Mouse (Mus musculus): Measurements from ENCODE around the gene Sema6d. TPM values are rescaled to one million over a fixed set of nuclear protein-coding genes. Genes with fewer than 3 reads are reported as not detected.
A peak's percentile ranks its signal among the peaks of the same experiment; 100 is the strongest.

The Sema6d gene
- total RNA-seq, 2 experiments from 2014 or later: not detected

- no peak for ATAC-seq (replicated peaks; ENCODE audit: poor library complexity)
These were observed 72.3 kb downstream of the Sema6d start for GRCm38 (mm10) chr2:124162001-124162599.

- no peak for ATAC-seq (replicated peaks; ENCODE audit: poor library complexity)
These were observed 78.6 kb downstream of the Sema6d start for GRCm38 (mm10) chr2:124168411-124168810.

GRCm38 (mm10) chr2:124171718-124172117, 81.9 kb downstream of the Sema6d start:
- no peak for ATAC-seq (replicated peaks; ENCODE audit: poor library complexity)

GRCm38 (mm10) chr2:124176265-124176664, 86.5 kb downstream of the Sema6d start:
- ATAC-seq (replicated peaks; ENCODE audit: poor library complexity): no peak

GRCm38 (mm10) chr2:124176711-124177169, 87.0 kb downstream of the Sema6d start:
- ATAC-seq (replicated peaks; ENCODE audit: poor library complexity): no peak

- ATAC-seq (replicated peaks; ENCODE audit: poor library complexity): no peak
These were observed 99.5 kb downstream of the Sema6d start for GRCm38 (mm10) chr2:124189271-124189670.

- no peak for ATAC-seq (replicated peaks; ENCODE audit: poor library complexity)
These were observed 104.3 kb downstream of the Sema6d start for GRCm38 (mm10) chr2:124194041-124194440.

- ATAC-seq (replicated peaks; ENCODE audit: poor library complexity): no peak
These were observed 111.7 kb downstream of the Sema6d start for GRCm38 (mm10) chr2:124201493-124201892.

- peak; percentile 95 for ATAC-seq (replicated peaks; ENCODE audit: poor library complexity)
These were observed 112.8 kb downstream of the Sema6d start for GRCm38 (mm10) chr2:124202475-124202990.

- ATAC-seq (replicated peaks; ENCODE audit: poor library complexity): peak; percentile 31; the same call in 1 of the 2 replicates
These were observed 116.0 kb downstream of the Sema6d start for GRCm38 (mm10) chr2:124205811-124206210.

GRCm38 (mm10) chr2:124208251-124208650, 118.5 kb downstream of the Sema6d start:
- no peak for ATAC-seq (replicated peaks; ENCODE audit: poor library complexity)

GRCm38 (mm10) chr2:124223559-124223958, 133.8 kb downstream of the Sema6d start:
- no peak for ATAC-seq (replicated peaks; ENCODE audit: poor library complexity)

GRCm38 (mm10) chr2:124224328-124224727, 134.6 kb downstream of the Sema6d start:
- ATAC-seq (replicated peaks; ENCODE audit: poor library complexity): no peak

GRCm38 (mm10) chr2:124234636-124235221, 145.0 kb downstream of the Sema6d start:
- no peak for ATAC-seq (replicated peaks; ENCODE audit: poor library complexity)

GRCm38 (mm10) chr2:124235237-124236055, 145.7 kb downstream of the Sema6d start:
- ATAC-seq (replicated peaks; ENCODE audit: poor library complexity): no peak

- no peak for ATAC-seq (replicated peaks; ENCODE audit: poor library complexity)
These were observed 147.1 kb downstream of the Sema6d start for GRCm38 (mm10) chr2:124236831-124237230.

GRCm38 (mm10) chr2:124243608-124244007, 153.8 kb downstream of the Sema6d start:
- ATAC-seq (replicated peaks; ENCODE audit: poor library complexity): no peak

- ATAC-seq (replicated peaks; ENCODE audit: poor library complexity): no peak
These were observed 154.9 kb downstream of the Sema6d start for GRCm38 (mm10) chr2:124244543-124245245.

- ATAC-seq (replicated peaks; ENCODE audit: poor library complexity): no peak
These were observed 168.3 kb downstream of the Sema6d start for GRCm38 (mm10) chr2:124258108-124258507.

GRCm38 (mm10) chr2:124264309-124264708, 174.5 kb downstream of the Sema6d start:
- peak; percentile 98 for ATAC-seq (replicated peaks; ENCODE audit: poor library complexity)

- no peak for ATAC-seq (replicated peaks; ENCODE audit: poor library complexity)
These were observed 181.4 kb downstream of the Sema6d start for GRCm38 (mm10) chr2:124271156-124271555.

Data from megakaryocyte progenitor cell, adult 5-6 weeks (primary cell).